Mouse (Mus musculus) adrenal gland, postnatal 14 days (tissue): ENCODE measurements at regions not wholly inside any gene's neighbourhood (a gene's known extent, or its start where the extent isn't known, plus 50 kb on each side); places are given as distances from the start of the nearest gene placed in this dataset.

Experiments
- DNase-seq: peaks from one replicate; pipeline ENCODE4 v3.0.0; 2021; ENCODE audit warnings: mixed read lengths

DNA sequence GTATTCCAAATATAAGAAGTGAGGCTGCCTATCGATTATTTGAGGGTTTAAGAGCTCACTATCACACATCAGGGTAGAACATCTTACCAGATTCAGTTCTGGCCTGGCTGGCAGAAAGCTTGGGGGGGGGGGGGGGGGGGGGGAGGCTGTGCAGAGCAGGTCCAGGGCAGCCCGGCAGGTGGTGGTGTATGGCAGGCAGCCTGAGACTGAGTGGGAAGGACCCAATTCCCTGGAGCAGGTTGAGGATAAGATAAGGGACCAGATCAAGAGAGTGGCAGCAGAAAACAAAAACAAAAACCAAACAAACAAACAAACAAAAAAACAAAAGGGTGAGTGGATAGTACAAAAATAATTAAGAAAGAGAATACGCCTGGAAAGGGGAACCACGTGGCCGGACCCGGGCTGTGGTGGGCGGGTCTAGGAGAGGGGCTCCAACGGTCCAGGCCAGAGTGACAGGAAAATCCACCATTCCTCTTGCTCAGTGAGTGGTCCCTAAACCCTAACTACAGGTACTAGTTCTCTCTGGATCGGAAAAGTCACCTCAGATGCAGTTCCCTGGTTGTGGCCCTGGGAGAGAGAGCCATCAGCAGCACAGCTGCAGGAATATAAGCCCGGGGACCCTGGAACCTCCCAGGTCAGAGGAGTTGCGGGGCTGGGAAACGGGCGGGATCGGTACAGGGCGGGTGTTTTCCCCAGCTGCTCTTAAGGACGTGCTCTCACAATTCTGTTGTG, 73.3 kb downstream of the Vmn2r112 start:
- peak; percentile 52 for DNase-seq
